ENCODE assay signal across 20 mouse cellular contexts in genomic region chr5:135115241-135115640, GRCm38 (mm10). TPM values are rescaled to one million over a fixed set of nuclear protein-coding genes. Genes with fewer than 3 reads are reported as not detected.
DNase-seq lines count a peak whose midpoint lies in the region; ATAC-seq lines count a peak whose summit lies in the region.
"Had no signal": no experiment of that assay in that cellular context is flagged by ENCODE, and none has a peak within 500 bp of the region (broad histone marks: within the 10 kb centered on the region; RNA-seq: fewer than 3 reads in every experiment).

No protein-coding gene starts in this region.

- H3K4me3 ChIP-seq in liver, embryonic 11.5 days (ENCODE audit: low read depth, low read length), result no peak overlapping the region
- no peak overlapping the region for H3K4me3 ChIP-seq in liver, embryonic 16.5 days (ENCODE audit: low read depth, low read length)
- H3K4me3 ChIP-seq: erythroblast, embryonic 14.5 days; left cerebral cortex, adult 2 months; myocyte had no signal

- H3K4me1 ChIP-seq in liver, embryonic 11.5 days (replicated peaks; ENCODE audit: control insufficient read depth, insufficient read depth, low read length), result peaks cover 8% of the 10 kb centered on the region
- peaks cover 6% of the 10 kb centered on the region for H3K4me1 ChIP-seq in liver, embryonic 16.5 days (ENCODE audit: control insufficient read depth, low read depth, low read length)

- no peaks in the 10 kb centered on the region for H3K9me3 ChIP-seq in liver, embryonic 11.5 days (ENCODE audit: control insufficient read depth, low read length)
- no peaks in the 10 kb centered on the region for H3K9me3 ChIP-seq in liver, embryonic 16.5 days (replicated peaks; ENCODE audit: control insufficient read depth, low read length)

- H3K27me3 ChIP-seq in liver, embryonic 11.5 days (replicated peaks; ENCODE audit: control insufficient read depth, insufficient read depth, low read length), result 0 out of 2 replicates have a peak, but pooled peaks cover 2% of the 10 kb centered on the region
- no peaks in the 10 kb centered on the region for H3K27me3 ChIP-seq in liver, embryonic 16.5 days (ENCODE audit: control insufficient read depth, insufficient read depth, low read depth, low read length)

- no peak for ATAC-seq in liver, embryonic 11.5 days (replicated peaks; ENCODE audit: low FRiP score)
- peak; percentile 73 for ATAC-seq in liver, embryonic 16.5 days (ENCODE audit: low read depth)
- ATAC-seq: forebrain, postnatal 0 days; hindbrain, embryonic 16.5 days had no signal

- WGBS in liver, embryonic 11.5 days, result 75% methylated on average over 8 of the region's 8 CpGs
- 51% methylated on average over 8 of the region's 8 CpGs for WGBS in liver, embryonic 16.5 days (ENCODE audit: insufficient replicate concordance)

- H3K36me3 ChIP-seq in liver, embryonic 11.5 days (ENCODE audit: control insufficient read depth, insufficient read depth, low read length), result no peaks in the 10 kb centered on the region
- H3K36me3 ChIP-seq in liver, embryonic 16.5 days (ENCODE audit: control insufficient read depth, insufficient read depth), result no peaks in the 10 kb centered on the region

- H3K4me2 ChIP-seq in liver, embryonic 11.5 days, result no peak overlapping the region
- no peak overlapping the region for H3K4me2 ChIP-seq in liver, embryonic 16.5 days (ENCODE audit: low read depth, low read length)
- H3K4me2 ChIP-seq: heart, embryonic 11.5 days had no signal

- no peak overlapping the region for H3K27ac ChIP-seq in liver, embryonic 11.5 days (ENCODE audit: low read depth, low read length)
- H3K27ac ChIP-seq in liver, embryonic 16.5 days (ENCODE audit: low read length), result no peak overlapping the region
- H3K27ac ChIP-seq: left cerebral cortex, adult 2 months had no signal

- DNase-seq in liver, result peak; percentile 33
- DNase-seq in liver, embryonic 11.5 days (ENCODE audit: low spot score), result no peak
- peak; percentile 96 for DNase-seq in induced T-regulatory cell, adult 2 months (ENCODE audit: low read depth)
- DNase-seq in layer of hippocampus, adult 9-10 months (ENCODE audit: low spot score), result no peak
- DNase-seq in thymus, postnatal 10 days (ENCODE audit: low spot score in 2 of 2), result no peak
- DNase-seq in cerebellum, postnatal 4 days (ENCODE audit: low spot score in 2 of 2), result no peak
- no peak for DNase-seq in layer of hippocampus, adult 9-11 months
- DNase-seq: adrenal gland, postnatal 10 days; cerebellum, adult 11-12 months; cerebellum, postnatal 36 days; forebrain, postnatal 0 days; kidney, adult 9 months; midbrain, embryonic 14.5 days; retina, postnatal 1 day had no signal

- no peak overlapping the region for H3K9ac ChIP-seq in liver, embryonic 11.5 days (ENCODE audit: low read depth, low read length)
- H3K9ac ChIP-seq in liver, embryonic 16.5 days (ENCODE audit: low read depth, low read length), result no peak overlapping the region
- H3K9ac ChIP-seq: forebrain, postnatal 0 days had no signal

RNA-seq across cellular contexts. Expression of gene Mlxipl, which starts 25.6 kb away (rescaled TPM):
- 18.5 and 18.7 TPM in 2 replicates for polyA plus RNA-seq in liver, embryonic 11.5 days (2014; fragmentation: Nextera tagmentation; extraction: Ambion mirVana)
- polyA plus RNA-seq in liver, embryonic 16.5 days (2015; fragmentation: Nextera tagmentation; extraction: Ambion mirVana), result 9.6 and 14.1 TPM in 2 replicates
- polyA plus RNA-seq: myocyte had no signal

RNA-seq across cellular contexts. Expression of gene Tbl2, which starts 34.2 kb away (rescaled TPM):
- polyA plus RNA-seq in liver, embryonic 11.5 days (2014; fragmentation: Nextera tagmentation; extraction: Ambion mirVana), result 24.6 and 29.2 TPM in 2 replicates
- 11.1 and 11.6 TPM in 2 replicates for polyA plus RNA-seq in liver, embryonic 16.5 days (2015; fragmentation: Nextera tagmentation; extraction: Ambion mirVana)

RNA-seq across cellular contexts. Expression of gene Vps37d, which starts 37.2 kb away (rescaled TPM):
- 2.6 and 3.0 TPM in 2 replicates for polyA plus RNA-seq in liver, embryonic 11.5 days (2014; fragmentation: Nextera tagmentation; extraction: Ambion mirVana)
- polyA plus RNA-seq in liver, embryonic 16.5 days (2015; fragmentation: Nextera tagmentation; extraction: Ambion mirVana), result 0.09 and 0.25 TPM in 2 replicates
- polyA plus RNA-seq: erythroblast, embryonic 14.5 days had no signal

RNA-seq across cellular contexts. Expression of gene Bud23, which starts 50.5 kb away (rescaled TPM):
- polyA plus RNA-seq in liver, embryonic 11.5 days (2014; fragmentation: Nextera tagmentation; extraction: Ambion mirVana), result 157 and 158 TPM in 2 replicates
- polyA plus RNA-seq in liver, embryonic 16.5 days (2015; fragmentation: Nextera tagmentation; extraction: Ambion mirVana), result 43.0 and 46.5 TPM in 2 replicates

RNA-seq across cellular contexts. Expression of gene Dnajc30, which starts 51.2 kb away (rescaled TPM):
- polyA plus RNA-seq in liver, embryonic 11.5 days (2014; fragmentation: Nextera tagmentation; extraction: Ambion mirVana), result 25.1 and 27.2 TPM in 2 replicates
- 14.0 and 15.2 TPM in 2 replicates for polyA plus RNA-seq in liver, embryonic 16.5 days (2015; fragmentation: Nextera tagmentation; extraction: Ambion mirVana)

Comparison
In these comparisons a context has a peak if more than half of its experiments do, and no peak if none do; other contexts are left out.
1. DNase-seq: peak in liver (single experiment) and induced T-regulatory cell, adult 2 months (single experiment); none in liver, embryonic 11.5 days (single experiment), layer of hippocampus, adult 9-10 months (single experiment), thymus, postnatal 10 days (0 of 2), cerebellum, postnatal 4 days (0 of 2) and layer of hippocampus, adult 9-11 months (single experiment).